In the genomic region with DNA sequence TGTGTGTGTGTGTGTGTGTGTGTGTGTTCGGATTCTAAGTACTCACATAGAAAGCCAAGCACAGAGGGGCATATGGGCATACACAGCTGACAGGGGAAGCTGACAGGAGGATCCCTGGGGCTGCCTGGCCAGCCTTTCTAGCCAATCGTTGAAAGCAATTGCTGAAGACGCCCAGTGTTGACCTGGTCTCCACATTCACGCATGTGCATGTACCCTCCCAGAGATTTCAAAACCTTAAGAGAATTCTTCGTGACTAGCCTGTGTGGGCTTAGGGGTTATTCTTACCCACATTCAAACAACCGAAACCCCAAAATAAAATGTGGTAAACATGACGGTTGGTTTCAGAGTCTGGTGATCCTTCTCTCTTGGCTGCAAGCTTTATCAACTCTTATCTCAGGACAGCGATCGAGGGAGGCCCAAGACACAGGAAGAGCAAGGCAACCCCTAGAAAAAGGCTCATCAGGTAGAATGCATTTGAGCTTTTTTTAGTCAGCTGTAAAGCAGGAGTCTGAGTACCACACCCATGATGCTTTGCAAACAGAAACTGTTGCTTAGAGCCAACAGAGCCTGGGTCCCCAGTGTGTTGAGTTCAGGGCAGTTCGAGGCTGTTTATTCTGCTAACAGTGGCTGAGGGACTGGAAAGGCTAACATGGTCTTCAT, we compare ENCODE assay signal across 13 mouse cellular contexts. TPM values are rescaled to one million over a fixed set of nuclear protein-coding genes. Genes with fewer than 3 reads are reported as not detected.
DNase-seq lines count a peak whose midpoint lies in the region; ATAC-seq lines count a peak whose summit lies in the region.
"Had no signal": no experiment of that assay in that cellular context is flagged by ENCODE, and none has a peak within 500 bp of the region (broad histone marks: within the 10 kb centered on the region; RNA-seq: fewer than 3 reads in every experiment).

No protein-coding gene starts in this region.

- no peaks in the 10 kb centered on the region for H3K36me3 ChIP-seq in erythroblast, embryonic 14.5 days (ENCODE audit: control insufficient read depth)
- H3K36me3 ChIP-seq: heart, embryonic 13.5 days had no signal

- no peaks in the 10 kb centered on the region for H3K27me3 ChIP-seq in erythroblast, embryonic 14.5 days (ENCODE audit: control insufficient read depth)
- H3K27me3 ChIP-seq: CH12.LX; heart, embryonic 13.5 days had no signal

- peak overlapping the region; percentile 34 for H3K4me3 ChIP-seq in erythroblast, embryonic 14.5 days (replicated peaks)
- H3K4me3 ChIP-seq: heart, embryonic 13.5 days had no signal

- no peaks in the 10 kb centered on the region for H3K9me3 ChIP-seq in erythroblast, embryonic 14.5 days (ENCODE audit: control insufficient read depth, low read length)
- H3K9me3 ChIP-seq: heart, embryonic 13.5 days had no signal

- intact Hi-C loops in left cerebral cortex, postnatal 36 days (cut with DNase I) = no loop called here

- peak; percentile 31 to 32 for DNase-seq in B cell, adult 2 months
- no peak for DNase-seq in frontal cortex, postnatal 36 days (ENCODE audit: low spot score in 2 of 2)
- DNase-seq in left cerebral cortex, postnatal 36 days (ENCODE audit: low spot score in 2 of 2) = no peak
- no peak for DNase-seq in urinary bladder, adult 2 months (ENCODE audit: low spot score)
- DNase-seq: cerebellum, adult 2 months had no signal

- ATAC-seq in erythroblast, adult 5-6 weeks (replicated peaks; ENCODE audit: low FRiP score, poor library complexity, severe bottlenecking) = no peak
- ATAC-seq in granulocyte monocyte progenitor cell, adult 5-6 weeks (replicated peaks; ENCODE audit: poor library complexity, severe bottlenecking) = peak; percentile 62
- ATAC-seq in monocyte, adult 5-6 weeks (replicated peaks; ENCODE audit: insufficient number of reproducible peaks, low FRiP score, low TSS enrichment, poor library complexity, severe bottlenecking) = peak; percentile 12; the same call in 1 of the 2 replicates
- ATAC-seq: forebrain, embryonic 14.5 days; intestine, postnatal 0 days had no signal

- peaks cover 50% of the 10 kb centered on the region for H3K4me1 ChIP-seq in erythroblast, embryonic 14.5 days (ENCODE audit: control insufficient read depth)

RNA-seq across cellular contexts. Expression of a gene that starts 9.2 kb away (rescaled TPM):
- 0.03 and 0.24 TPM in 2 replicates for polyA plus RNA-seq in erythroblast, embryonic 14.5 days (2012)
- total RNA-seq in erythroblast, adult 5-6 weeks (2015; ENCODE audit: low replicate concordance) = 7.9 and 20.8 TPM in 2 replicates
- 5.0 and 8.6 TPM in 2 replicates for total RNA-seq in erythroblast, adult 5-6 weeks (2017; ENCODE audit: low replicate concordance)
- 40.6 and 45.9 TPM in 2 replicates for total RNA-seq in granulocyte monocyte progenitor cell, adult 5-6 weeks (2014; fragmentation: Nextera tagmentation)
- 7.2 and 17.1 TPM in 2 replicates for total RNA-seq in granulocyte monocyte progenitor cell, adult 5-6 weeks (2017)
- 16.5 to 37.1 TPM (median 26.3 TPM) in 3 replicates for total RNA-seq in monocyte, adult 5-6 weeks (2017)
- total RNA-seq in left cerebral cortex, postnatal 36 days (2021) = 10 to 100 TPM; 19.2 to 19.3 TPM
- 42.4 and 44.3 TPM in 2 replicates for polyA plus RNA-seq in urinary bladder, adult 2 months (2012; rRNA removed)

RNA-seq across cellular contexts. Expression of a gene that starts 54.5 kb away (rescaled TPM):
- not detected in 2 replicates for polyA plus RNA-seq in erythroblast, embryonic 14.5 days (2012)
- total RNA-seq in erythroblast, adult 5-6 weeks (2015; ENCODE audit: low replicate concordance) = 2.1 and 2.9 TPM in 2 replicates
- 1.8 and 2.1 TPM in 2 replicates for total RNA-seq in erythroblast, adult 5-6 weeks (2017; ENCODE audit: low replicate concordance)
- 6.8 and 16.7 TPM in 2 replicates for total RNA-seq in granulocyte monocyte progenitor cell, adult 5-6 weeks (2014; fragmentation: Nextera tagmentation)
- 7.6 and 18.3 TPM in 2 replicates for total RNA-seq in granulocyte monocyte progenitor cell, adult 5-6 weeks (2017)
- total RNA-seq in monocyte, adult 5-6 weeks (2017) = 23.3 to 42.5 TPM (median 24.3 TPM) in 3 replicates
- total RNA-seq in left cerebral cortex, postnatal 36 days (2021) = 1 to 10 TPM; 8.0 to 8.8 TPM
- 24.1 and 27.1 TPM in 2 replicates for polyA plus RNA-seq in urinary bladder, adult 2 months (2012; rRNA removed)

Comparison
In these comparisons a context has a peak if more than half of its experiments do, and no peak if none do; other contexts are left out.
1. DNase-seq: peak in B cell, adult 2 months (2 of 2); none in frontal cortex, postnatal 36 days (0 of 2), left cerebral cortex, postnatal 36 days (0 of 2) and urinary bladder, adult 2 months (single experiment).